ENCODE assay signal across 7 mouse cellular contexts in the genomic region with DNA sequence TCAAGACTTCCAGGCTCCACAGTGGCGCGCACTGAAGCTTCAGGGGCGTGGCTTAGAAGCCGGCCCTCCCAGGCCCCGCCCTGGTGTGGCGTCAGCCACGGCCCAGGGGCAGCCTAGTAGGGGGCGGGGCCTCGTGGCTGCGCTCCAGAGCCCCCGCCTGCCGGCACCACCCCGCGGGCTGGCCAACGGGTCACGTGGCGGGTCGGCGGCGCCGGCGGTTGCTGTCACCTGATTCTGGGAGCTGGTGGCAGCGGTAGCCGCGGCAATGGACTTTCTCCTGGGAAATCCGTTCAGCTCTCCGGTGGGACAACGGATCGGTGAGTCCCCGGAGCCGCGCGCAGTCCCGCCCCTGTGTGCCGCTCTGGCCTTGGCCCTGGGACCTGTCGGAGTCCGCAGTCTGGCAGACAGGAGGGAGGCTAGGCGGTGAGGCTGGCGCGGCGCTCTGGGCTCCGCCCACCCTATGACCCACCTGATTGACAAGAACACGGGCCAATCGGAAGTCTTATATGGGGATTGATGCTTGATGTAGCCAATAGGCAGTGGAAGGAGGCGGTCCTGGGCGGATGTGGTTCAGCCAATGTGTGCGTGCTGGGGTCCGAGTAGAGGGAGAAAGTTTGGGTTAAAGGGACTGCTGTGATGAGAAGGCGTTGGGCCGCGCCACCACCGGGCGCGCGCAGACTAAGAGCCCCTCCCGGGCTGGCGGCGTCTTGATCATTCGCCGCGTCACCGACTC. TPM values are rescaled to one million over a fixed set of nuclear protein-coding genes. Genes with fewer than 3 reads are reported as not detected.
DNase-seq lines count a peak whose midpoint lies in the region; ATAC-seq lines count a peak whose summit lies in the region.

Gene Tom1 (plus strand): TSS at position 195 of the 733 bp plus-strand sequence.

- H3K4me3 ChIP-seq in intestine, embryonic 16.5 days (ENCODE audit: low read length): peak within 1 kb of the TSS; percentile 78
- H3K4me3 ChIP-seq in midbrain, embryonic 11.5 days (ENCODE audit: low read depth, low read length): peak within 1 kb of the TSS; percentile 52

- peak within 1 kb of the TSS; percentile 92 for H3K4me2 ChIP-seq in intestine, embryonic 16.5 days (ENCODE audit: low read depth, low read length)
- H3K4me2 ChIP-seq in midbrain, embryonic 11.5 days: peak within 1 kb of the TSS; percentile 86

- H3K36me3 ChIP-seq in intestine, embryonic 16.5 days (ENCODE audit: control insufficient read depth, insufficient read depth, low read length): peaks cover 9% of the 10 kb centered on the region; the same call in 1 of the 2 replicates
- peaks cover 10% of the 10 kb centered on the region for H3K36me3 ChIP-seq in midbrain, embryonic 11.5 days (ENCODE audit: control insufficient read depth, insufficient read depth, low read length)

- 0% methylated on average over 61 of the region's 62 CpGs for WGBS in intestine, embryonic 16.5 days
- 2% methylated on average over 56 of the region's 62 CpGs for WGBS in midbrain, embryonic 11.5 days

- H3K9me3 ChIP-seq in intestine, embryonic 16.5 days (ENCODE audit: control insufficient read depth, low read length): no peaks in the 10 kb centered on the region
- H3K9me3 ChIP-seq in midbrain, embryonic 11.5 days (ENCODE audit: control insufficient read depth, low read length): no peaks in the 10 kb centered on the region

- H3K4me1 ChIP-seq in intestine, embryonic 16.5 days (ENCODE audit: control insufficient read depth, insufficient read depth, low read length): peaks cover 18% of the 10 kb centered on the region
- peaks cover 5% of the 10 kb centered on the region; the same call in 1 of the 2 replicates for H3K4me1 ChIP-seq in midbrain, embryonic 11.5 days (ENCODE audit: control insufficient read depth, insufficient read depth, low read length)

- intact Hi-C loops in left cerebral cortex, postnatal 36 days (cut with DNase I): no loop called here

- peak within 1 kb of the TSS; percentile 75 for H3K9ac ChIP-seq in intestine, embryonic 16.5 days (ENCODE audit: low read depth, low read length)
- peak within 1 kb of the TSS; percentile 63 for H3K9ac ChIP-seq in midbrain, embryonic 11.5 days (ENCODE audit: low read length)

- peak within 1 kb of the TSS; percentile 61 for H3K27ac ChIP-seq in intestine, embryonic 16.5 days (ENCODE audit: low read length)
- peak within 1 kb of the TSS; percentile 54; the same call in 1 of the 2 replicates for H3K27ac ChIP-seq in midbrain, embryonic 11.5 days (ENCODE audit: low read depth, low read length)

- peak; percentile 97 for DNase-seq in adrenal gland, adult 8-10 months
- peak; percentile 99 for DNase-seq in embryo, embryonic 9.5 days (ENCODE audit: extremely low spot score)
- DNase-seq in gastrocnemius, postnatal 4 days (ENCODE audit: low spot score in 2 of 2): peak; percentile 96
- DNase-seq in left cerebral cortex, postnatal 36 days (ENCODE audit: low spot score in 2 of 2): peak; percentile 99 to 100
- peak; percentile 100 for DNase-seq in midbrain, embryonic 11.5 days (ENCODE audit: low spot score, missing footprints)
- peak; percentile 99 for DNase-seq in skeletal muscle tissue, adult 2 months (ENCODE audit: low read depth, low spot score)

- no peaks in the 10 kb centered on the region for H3K27me3 ChIP-seq in intestine, embryonic 16.5 days (replicated peaks; ENCODE audit: control insufficient read depth, insufficient read depth, low read length)
- H3K27me3 ChIP-seq in midbrain, embryonic 11.5 days (ENCODE audit: control insufficient read depth, insufficient read depth, low read length): no peaks in the 10 kb centered on the region

- ATAC-seq in intestine, embryonic 16.5 days: peak; percentile 99
- peak; percentile 99 for ATAC-seq in midbrain, embryonic 11.5 days (ENCODE audit: low FRiP score)

RNA-seq across cellular contexts. Expression of gene Tom1, which starts in this region (rescaled TPM):
- total RNA-seq in adrenal gland, adult 8-10 months (2022): 10 to 100 TPM; 37.1 to 54.3 (median 48.0) TPM
- 10 to 100 TPM; 61.9 to 63.4 TPM for total RNA-seq in gastrocnemius, postnatal 4 days (2021)
- polyA plus RNA-seq in intestine, embryonic 16.5 days (2015; fragmentation: Nextera tagmentation; extraction: Ambion mirVana): 44.9 and 47.7 TPM in 2 replicates
- 10 to 100 TPM; 37.2 to 47.1 TPM for total RNA-seq in left cerebral cortex, postnatal 36 days (2021)
- polyA plus RNA-seq in midbrain, embryonic 11.5 days (2014; fragmentation: Nextera tagmentation; extraction: Ambion mirVana): 23.8 and 24.2 TPM in 2 replicates

Comparison
In these comparisons a context has a peak if more than half of its experiments do, and no peak if none do; other contexts are left out.
1. Peak in every context shown above with its lines: DNase-seq, ATAC-seq, H3K4me3 ChIP-seq and H3K27ac ChIP-seq.